In the genomic region with DNA sequence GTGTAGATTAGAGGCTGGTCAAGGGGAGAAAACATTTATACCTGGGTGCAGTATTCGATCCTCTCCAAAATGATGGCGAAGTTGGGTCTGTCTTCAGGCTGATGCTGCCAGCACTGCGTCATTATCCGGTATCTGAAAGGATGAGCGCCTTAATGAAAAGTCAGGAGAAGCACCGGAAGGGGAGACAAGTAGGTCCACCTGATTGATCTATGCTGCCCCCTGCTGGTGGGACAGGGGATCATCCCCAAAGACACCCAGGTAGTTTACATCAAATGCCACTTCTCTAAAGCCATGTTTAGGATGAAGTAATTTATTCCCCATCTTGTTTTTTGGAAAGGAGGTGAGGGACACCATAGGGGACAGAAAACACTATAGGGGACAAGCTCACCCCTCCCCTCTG, we compare ENCODE assay signal across 8 mouse cellular contexts.
A peak's percentile ranks its signal among the peaks of the same experiment; 100 is the strongest.
DNase-seq lines count a peak whose midpoint lies in the region; ATAC-seq and TF ChIP-seq lines count a peak whose summit lies in the region.
"Had no signal": no experiment of that assay in that cellular context is flagged by ENCODE, and none has a peak within 500 bp of the region (broad histone marks: within the 10 kb centered on the region; RNA-seq: fewer than 3 reads in every experiment).

No protein-coding gene starts in this region.

- no peak for TF ChIP-seq POLR2A in spleen, adult 2 months (IDR thresholded peaks at IDR 0.05; ENCODE audit: low read depth, low read length)

- no peak overlapping the region for H3K4me3 ChIP-seq in midbrain, embryonic 10.5 days
- no peak overlapping the region for H3K4me3 ChIP-seq in midbrain, embryonic 13.5 days (replicated peaks)
- H3K4me3 ChIP-seq in spleen, adult 2 months (ENCODE audit: extremely low read depth, insufficient read depth, insufficient read length) = no peak overlapping the region
- H3K4me3 ChIP-seq: hindbrain, embryonic 15.5 days had no signal

- H3K4me1 ChIP-seq in midbrain, embryonic 10.5 days = peaks cover 9% of the 10 kb centered on the region
- H3K4me1 ChIP-seq in midbrain, embryonic 13.5 days (replicated peaks) = peaks cover 7% of the 10 kb centered on the region; the same call in 1 of the 2 replicates
- no peaks in the 10 kb centered on the region for H3K4me1 ChIP-seq in spleen, adult 2 months (ENCODE audit: control insufficient read depth, insufficient read depth, insufficient read length)

- no peak overlapping the region for H3K9ac ChIP-seq in midbrain, embryonic 13.5 days (replicated peaks)
- H3K9ac ChIP-seq: hindbrain, embryonic 15.5 days had no signal

- H3K27me3 ChIP-seq in midbrain, embryonic 10.5 days (ENCODE audit: low read depth, poor library complexity, severe bottlenecking) = peaks cover 14% of the 10 kb centered on the region
- no peaks in the 10 kb centered on the region for H3K27me3 ChIP-seq in midbrain, embryonic 13.5 days
- H3K27me3 ChIP-seq in spleen, adult 2 months (ENCODE audit: control insufficient read depth, insufficient read depth, low read length) = peaks cover 7% of the 10 kb centered on the region
- H3K27me3 ChIP-seq: hindbrain, embryonic 15.5 days had no signal

- no peaks in the 10 kb centered on the region for H3K9me3 ChIP-seq in midbrain, embryonic 10.5 days (replicated peaks)
- 0 out of 2 replicates have a peak, but pooled peaks cover 4% of the 10 kb centered on the region for H3K9me3 ChIP-seq in midbrain, embryonic 13.5 days
- H3K9me3 ChIP-seq: hindbrain, embryonic 15.5 days had no signal

- ATAC-seq in midbrain, embryonic 13.5 days = no peak

- H3K4me2 ChIP-seq in midbrain, embryonic 13.5 days (replicated peaks) = no peak overlapping the region
- H3K4me2 ChIP-seq: hindbrain, embryonic 15.5 days had no signal

- H3K27ac ChIP-seq in midbrain, embryonic 10.5 days (replicated peaks) = no peak overlapping the region
- H3K27ac ChIP-seq in midbrain, embryonic 13.5 days = no peak overlapping the region
- H3K27ac ChIP-seq in spleen, adult 2 months (ENCODE audit: insufficient read depth, low read length) = no peak overlapping the region
- H3K27ac ChIP-seq: hindbrain, embryonic 15.5 days had no signal

- H3K36me3 ChIP-seq in midbrain, embryonic 10.5 days = no peaks in the 10 kb centered on the region
- H3K36me3 ChIP-seq in midbrain, embryonic 13.5 days = no peaks in the 10 kb centered on the region
- no peaks in the 10 kb centered on the region for H3K36me3 ChIP-seq in spleen, adult 2 months (ENCODE audit: control insufficient read depth, insufficient read depth, low read length)
- H3K36me3 ChIP-seq: hindbrain, embryonic 15.5 days had no signal

- DNase-seq in midbrain, embryonic 10.5 days (ENCODE audit: low spot score) = peak; percentile 47
- DNase-seq in adipocyte (ENCODE audit: low spot score) = peak; percentile 39
- DNase-seq in cerebellum, postnatal 36 days = peak; percentile 42 to 54
- DNase-seq in kidney, adult 8-10 months = peak; percentile 35 to 64
- peak; percentile 71 for DNase-seq in lung, postnatal 14 days
- peak in 1 of 2 experiments; percentile 53 for DNase-seq in spleen, adult 2 months (ENCODE audit: low read depth in 1 of 2, low spot score in 2 of 2)

- TF ChIP-seq CTCF in spleen, adult 2 months (IDR thresholded peaks at IDR 0.05; ENCODE audit: extremely low read depth, insufficient read depth, insufficient read length, insufficient replicate concordance) = peak; percentile 47; the same call in 1 of the 2 replicates

- WGBS in midbrain, embryonic 10.5 days = 38% methylated on average over 6 of the region's 6 CpGs
- WGBS in midbrain, embryonic 13.5 days = 44% methylated on average over 6 of the region's 6 CpGs
- WGBS in spleen, adult 2 months = 49% methylated on average over 6 of the region's 6 CpGs
